Mouse (Mus musculus) cortical plate, adult 2 months (tissue): Measurements from ENCODE around the gene Il17rc.

ENCODE experiments used
- CTCF ChIP-seq: fragments of 200-500 bp; IDR thresholded peaks from 2 replicates; pipeline ENCODE4 v1.5.1; 2011; ENCODE audit warnings: mild to moderate bottlenecking, control low read depth, low read length; ENCODE audit not compliant: insufficient read depth; ENCODE audit errors: extremely low read depth
- POLR2A ChIP-seq: fragments of 200-500 bp; IDR thresholded peaks from 2 replicates; pipeline ENCODE4 v1.6.1; 2011; ENCODE audit warnings: mild to moderate bottlenecking, low read length, control low read depth; ENCODE audit not compliant: insufficient read depth; ENCODE audit errors: extremely low read depth

- TF ChIP-seq CTCF = no peak
- TF ChIP-seq POLR2A = no peak
Measured at GRCm38 (mm10) chr6:113434691-113435090, 36.5 kb upstream of the Il17rc start.
